Mouse (Mus musculus): ENCODE measurements around the gene Lonrf3.

Lonrf3 gene

GRCm38 (mm10) chrX:36328271-36329039 is at the start of gene Lonrf3:
TSS of gene Lonrf3 (plus strand) at chrX:36328353.
- WGBS = 2% methylated on average over 68 of the region's 68 CpGs

DNA sequence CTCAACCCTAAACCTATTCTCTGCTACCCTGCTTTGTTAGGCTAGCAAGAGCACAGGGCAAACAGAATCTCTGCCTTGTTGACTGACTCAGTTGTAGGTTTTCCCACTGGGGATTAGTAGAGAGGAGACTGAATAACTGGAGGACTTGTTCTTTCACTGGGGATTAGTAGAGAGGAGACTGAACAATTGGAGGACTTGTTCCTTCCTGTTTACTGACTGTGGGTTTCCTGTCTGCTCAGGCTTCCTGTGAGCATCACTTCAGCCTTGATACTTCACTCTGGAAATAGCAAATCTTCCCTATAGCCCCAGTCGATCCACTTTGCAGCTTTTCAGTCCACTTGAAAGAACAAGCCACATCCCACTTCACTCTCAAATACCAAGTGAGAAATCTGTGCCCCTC is 49.4 kb upstream of the Lonrf3 start:
- WGBS = 33% methylated on average over 1 of the region's 1 CpGs

- WGBS = 48% methylated on average over 3 of the region's 3 CpGs
Observed at GRCm38 (mm10) chrX:36311420-36311819, 16.7 kb upstream of the Lonrf3 start.

GRCm38 (mm10) chrX:36327491-36328255 is 480 bp upstream of the Lonrf3 start:
- 6% methylated on average over 20 of the region's 20 CpGs for whole genome bisulfite sequencing

DNA sequence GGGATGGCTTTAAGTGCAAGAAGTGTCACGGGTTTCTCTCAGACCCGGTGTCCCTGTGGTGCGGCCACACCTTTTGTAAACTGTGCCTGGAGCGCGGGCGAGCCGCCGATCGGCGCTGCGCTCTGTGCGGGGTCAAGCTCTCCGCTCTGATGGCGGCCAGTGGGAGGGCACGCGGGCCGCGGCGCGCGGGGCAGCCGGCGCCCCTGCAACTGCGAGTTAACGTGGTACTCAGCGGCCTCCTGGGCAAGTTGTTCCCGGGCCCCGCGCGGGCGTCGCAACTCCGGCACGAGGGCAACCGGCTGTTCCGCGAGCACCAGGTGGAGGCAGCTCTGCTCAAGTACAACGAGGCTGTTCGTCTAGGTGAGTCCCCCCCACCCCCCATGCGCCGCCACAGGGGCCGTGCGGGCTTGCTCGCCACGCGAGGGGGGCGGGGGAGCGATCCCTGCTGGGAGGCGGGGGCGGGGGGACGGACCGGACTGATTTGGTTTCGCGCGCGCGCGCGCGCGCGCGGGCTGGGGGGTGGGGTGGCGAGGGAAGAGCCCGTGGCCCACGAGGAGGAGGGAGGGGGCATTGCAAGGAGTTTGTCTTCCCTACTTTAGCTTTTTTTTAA is 992 bp downstream of the Lonrf3 start:
- WGBS = 7% methylated on average over 34 of the region's 66 CpGs

DNA sequence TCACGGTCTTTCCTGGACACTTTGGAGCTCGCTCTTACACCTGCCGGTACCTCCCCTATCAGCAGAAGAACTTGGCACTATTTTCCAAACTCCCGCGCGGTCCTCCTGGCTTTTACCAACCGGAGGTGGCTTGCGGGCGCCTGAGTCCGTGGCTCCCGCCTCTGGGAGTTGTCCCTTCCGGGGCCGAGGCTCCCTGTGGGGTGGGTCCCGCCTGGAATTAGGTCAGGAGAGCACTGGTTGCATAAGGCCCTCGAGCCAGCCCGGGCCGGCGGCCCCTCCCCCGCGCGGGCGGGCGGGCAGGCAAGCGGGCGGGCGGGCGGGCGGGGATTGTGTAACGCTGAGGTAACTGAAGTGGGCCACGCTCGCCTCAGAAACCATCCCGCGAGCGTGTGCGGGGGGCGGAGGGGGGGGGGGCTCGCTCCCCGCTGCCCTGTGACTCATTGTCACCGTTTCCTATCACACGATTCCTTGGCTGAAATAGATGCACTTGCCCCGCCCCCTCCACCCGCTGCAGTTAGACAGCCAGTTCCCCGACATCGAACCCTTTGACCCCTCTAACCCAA is 1.8 kb downstream of the Lonrf3 start:
- WGBS = 6% methylated on average over 36 of the region's 44 CpGs

DNA sequence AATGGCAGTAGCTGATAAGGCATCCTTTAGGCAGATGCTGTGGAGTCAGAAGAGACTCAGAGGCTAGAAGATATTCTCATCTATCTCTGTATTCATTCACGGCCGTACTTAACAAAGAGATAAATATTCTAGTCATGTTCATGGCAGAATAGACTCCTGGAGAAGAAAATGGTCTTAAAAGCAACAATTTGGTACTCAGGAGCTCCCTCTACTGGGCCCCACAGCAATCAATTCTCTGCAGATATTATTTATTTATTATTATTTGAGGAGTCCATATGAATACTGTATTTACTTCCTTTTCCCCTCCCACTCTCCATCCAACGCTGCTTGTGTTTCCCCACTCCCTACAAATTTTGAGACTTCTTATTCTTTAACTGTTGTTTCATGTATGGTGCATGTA is 24.3 kb downstream of the Lonrf3 start:
- 40% methylated on average over 3 of the region's 3 CpGs for WGBS

- 29% methylated on average over 3 of the region's 3 CpGs for WGBS
Observed at GRCm38 (mm10) chrX:36389971-36390370, 61.8 kb downstream of the Lonrf3 start.

- 65% methylated on average over 2 of the region's 2 CpGs for WGBS
Observed at GRCm38 (mm10) chrX:36390503-36390902, 62.4 kb downstream of the Lonrf3 start.

DNA sequence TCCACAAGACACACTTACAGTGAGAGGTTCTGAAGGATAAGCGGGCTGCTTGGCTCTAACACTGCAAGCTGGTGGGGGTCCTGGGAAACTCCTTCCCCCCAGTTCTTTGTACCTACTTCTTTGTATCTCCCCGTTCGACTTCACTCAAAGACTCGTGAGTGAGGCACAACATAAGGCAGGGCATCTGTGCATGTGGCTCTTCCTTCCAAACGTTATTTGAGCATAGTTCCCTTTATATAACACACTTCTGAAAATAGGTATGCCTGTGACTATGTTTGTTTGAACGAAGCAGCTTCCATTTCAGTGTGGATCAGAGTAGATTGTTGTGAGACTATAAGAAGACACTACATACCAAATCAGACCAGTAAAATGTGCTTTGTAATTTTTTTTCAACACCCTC is 64.5 kb downstream of the Lonrf3 start:
- WGBS = 28% methylated on average over 6 of the region's 6 CpGs

- 35% methylated on average over 6 of the region's 6 CpGs for WGBS
Observed at GRCm38 (mm10) chrX:36393279-36393678, 65.1 kb downstream of the Lonrf3 start.

DNA sequence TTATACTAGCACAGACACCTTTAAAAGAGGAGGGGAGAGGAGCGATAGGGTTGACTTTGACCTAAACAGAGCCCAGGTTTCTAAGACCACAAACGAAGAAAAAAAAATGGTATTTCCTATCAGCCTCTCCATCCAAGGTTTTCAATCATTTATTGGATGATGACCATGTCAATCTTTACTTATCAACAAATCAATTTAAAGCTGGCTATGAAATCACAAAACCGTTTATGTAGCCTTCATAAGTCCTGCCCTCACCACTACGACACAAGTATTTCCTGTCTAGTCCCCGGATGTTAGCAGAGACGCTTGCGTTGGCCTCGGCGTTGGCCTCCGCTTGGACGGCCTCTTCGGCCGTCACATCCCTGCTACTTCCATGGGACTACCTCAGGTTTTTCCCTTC is 72.8 kb downstream of the Lonrf3 start, which contains the start of gene Gm6268:
Gm6268 (plus strand) TSS at position 301 of the 400 bp plus-strand sequence.
- 95% methylated on average over 13 of the region's 13 CpGs for WGBS

DNA sequence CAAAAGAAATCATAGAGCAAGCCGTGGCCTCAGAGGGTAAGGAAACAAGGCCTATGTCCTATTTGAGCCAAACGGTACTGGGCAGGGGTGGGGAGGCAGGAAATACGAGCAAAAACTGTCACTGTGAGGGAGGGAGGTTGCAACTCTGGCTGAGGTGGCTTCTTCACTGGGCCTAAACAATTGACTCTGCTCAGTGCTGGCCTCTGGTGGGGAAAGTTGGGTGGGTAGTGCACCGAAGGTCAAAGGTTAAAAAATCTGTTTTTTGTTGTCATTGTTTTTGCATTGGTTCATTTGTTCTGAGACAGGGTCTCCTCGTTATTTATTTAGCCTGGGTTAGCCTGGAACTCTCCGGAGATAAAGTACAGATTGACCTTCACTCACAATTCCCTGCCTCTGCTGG is 74.2 kb downstream of the Lonrf3 start:
- WGBS = 69% methylated on average over 6 of the region's 6 CpGs
